Mouse (Mus musculus) urinary bladder, adult 2 months (tissue): ENCODE measurements at regions not wholly inside any gene's neighbourhood (a gene's known extent, or its start where the extent isn't known, plus 50 kb on each side); places are given as distances from the start of the nearest gene placed in this dataset.

ENCODE experiments used
- DNase-seq: peaks from one replicate; pipeline ENCODE4 v3.0.0; 2022; ENCODE audit warnings: low spot score

- DNase-seq, result no peak
These were observed 91.0 kb upstream of the Klf4 start for GRCm38 (mm10) chr4:55623151-55623760.

GRCm38 (mm10) chr4:55622651-55623050 is 90.4 kb upstream of the Klf4 start:
- no peak for DNase-seq

- no peak for DNase-seq
These were observed 87.6 kb upstream of the Klf4 start for GRCm38 (mm10) chr4:55619891-55620290.

GRCm38 (mm10) chr4:55615808-55616207 is 83.5 kb upstream of the Klf4 start:
- DNase-seq, result no peak

- no peak for DNase-seq
These were observed 81.3 kb upstream of the Klf4 start for GRCm38 (mm10) chr4:55613523-55613922.

GRCm38 (mm10) chr4:55610998-55611397 is 78.7 kb upstream of the Klf4 start:
- no peak for DNase-seq

- DNase-seq, result no peak
These were observed 76.9 kb upstream of the Klf4 start for GRCm38 (mm10) chr4:55609214-55609613.

GRCm38 (mm10) chr4:55605541-55605940 is 73.3 kb upstream of the Klf4 start:
- no peak for DNase-seq

GRCm38 (mm10) chr4:55604915-55605314 is 72.6 kb upstream of the Klf4 start:
- no peak for DNase-seq

GRCm38 (mm10) chr4:55603821-55604435 is 71.7 kb upstream of the Klf4 start:
- DNase-seq, result no peak

- no peak for DNase-seq
These were observed 62.9 kb upstream of the Klf4 start for GRCm38 (mm10) chr4:55595203-55595602.

GRCm38 (mm10) chr4:55594699-55595098 is 62.4 kb upstream of the Klf4 start:
- no peak for DNase-seq

- DNase-seq, result no peak
These were observed 60.9 kb upstream of the Klf4 start for GRCm38 (mm10) chr4:55593132-55593531.

GRCm38 (mm10) chr4:55586212-55586611 is 53.9 kb upstream of the Klf4 start:
- DNase-seq, result no peak

GRCm38 (mm10) chr4:55583589-55583988 is 51.3 kb upstream of the Klf4 start:
- no peak for DNase-seq
